Mouse (Mus musculus): ENCODE data around the gene Camkv. TPM values are rescaled to one million over a fixed set of nuclear protein-coding genes. Genes with fewer than 3 reads are reported as not detected.

Camkv gene
- polyA plus RNA-seq, 2 experiments = 0.10 TPM; not detected in 1

DNA sequence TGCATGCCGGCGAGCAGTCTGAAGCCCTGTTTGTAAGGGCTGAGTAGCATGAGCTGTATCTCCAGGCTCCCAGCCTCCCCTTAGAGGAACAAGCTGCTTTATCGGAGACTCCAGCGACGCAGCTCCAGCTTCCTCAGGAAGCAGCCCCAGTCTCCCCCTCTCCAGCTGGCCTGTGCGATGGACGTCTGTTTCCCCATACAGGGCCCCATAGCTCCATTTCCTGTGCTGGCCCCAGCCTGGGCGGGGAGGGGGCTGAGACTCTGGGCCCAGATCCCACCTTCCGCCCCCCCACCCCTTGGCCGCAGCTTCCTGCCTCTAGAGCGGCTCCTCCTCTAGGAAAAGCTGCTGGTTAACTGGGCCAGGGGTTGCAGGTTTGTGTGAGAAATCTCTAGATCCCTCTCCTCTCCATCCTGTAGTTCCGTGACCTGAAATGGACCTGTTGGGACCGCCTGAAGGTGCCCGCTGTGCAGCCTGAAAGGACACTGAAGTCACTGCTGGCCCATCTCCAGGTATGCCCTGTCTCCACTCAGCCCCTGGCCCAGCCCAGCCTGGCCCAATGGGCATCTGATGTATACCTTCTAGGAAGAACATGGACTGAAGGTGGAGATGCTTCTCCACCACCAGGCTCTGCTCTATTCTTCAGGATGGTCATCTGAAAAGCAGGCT, 47.3 kb downstream of the Camkv start, which contains the start of gene Gm20661:
TSS of gene Gm20661 (plus strand) at position 378 of the 666 bp plus-strand sequence.
- DNase-seq (ENCODE audit: low read depth in 3 of 3, low spot score in 3 of 3) = peak; percentile 85 to 88 (median 87)
- H3K27ac ChIP-seq = peak within 1 kb of the TSS; percentile 96
- TF ChIP-seq EP300 (IDR thresholded peaks at IDR 0.05; ENCODE audit: low read depth) (peak; percentile 93), CTCF (IDR thresholded peaks at IDR 0.05; ENCODE audit: low read depth) (no peak)
- peaks cover 54 to 65% of the 10 kb centered on the region in 2 experiments for H3K4me1 ChIP-seq (replicated peaks; ENCODE audit: control insufficient read depth in 2 of 2, insufficient read depth in 2 of 2, low read length in 1 of 2)
- peaks cover 65% of the 10 kb centered on the region for H3K36me3 ChIP-seq (replicated peaks; ENCODE audit: control insufficient read depth, insufficient read depth, low read depth)
- H3K9ac ChIP-seq (replicated peaks) = peak within 1 kb of the TSS; percentile 86
- ATAC-seq (ENCODE audit: insufficient read depth) = peak; percentile 75
- WGBS (ENCODE audit: insufficient replicate concordance) = 10% methylated on average over 14 of the region's 14 CpGs
- H3K27me3 ChIP-seq (ENCODE audit: control insufficient read depth, insufficient read depth, low read length) = no peaks in the 10 kb centered on the region; the same call in 1 of the 2 replicates
- H3K4me2 ChIP-seq (ENCODE audit: low read depth) = peak within 1 kb of the TSS; percentile 92
- no peaks in the 10 kb centered on the region for H3K9me3 ChIP-seq (ENCODE audit: control insufficient read depth, low read length)
- H3K4me3 ChIP-seq (ENCODE audit: insufficient read depth in 1 of 2, low read depth in 2 of 2, low read length in 2 of 2) = peak within 1 kb of the TSS; percentile 84 to 86

GRCm38 (mm10) chr9:107983421-107983890, 48.0 kb downstream of the Camkv start:
- Histone ChIP-seq H3K9me3 (ENCODE audit: control insufficient read depth, low read length) (no peaks in the 10 kb centered on the region), H3K4me2 (ENCODE audit: low read depth) (peak overlapping the region; percentile 92), H3K9ac (replicated peaks) (peak overlapping the region; percentile 86), H3K27me3 (ENCODE audit: control insufficient read depth, insufficient read depth, low read length) (no peaks in the 10 kb centered on the region; the same call in 1 of the 2 replicates), H3K4me1 (replicated peaks; ENCODE audit: control insufficient read depth in 2 of 2, insufficient read depth in 2 of 2, low read length in 1 of 2) (peaks cover 54 to 61% of the 10 kb centered on the region in 2 experiments), H3K36me3 (replicated peaks; ENCODE audit: control insufficient read depth, insufficient read depth, low read depth) (peaks cover 58% of the 10 kb centered on the region), H3K27ac (peak overlapping the region; percentile 96), H3K4me3 (ENCODE audit: insufficient read depth in 1 of 2, low read depth in 2 of 2, low read length in 2 of 2) (peak overlapping the region; percentile 84 to 86)
- TF ChIP-seq EP300 (IDR thresholded peaks at IDR 0.05; ENCODE audit: low read depth) (no peak), CTCF (IDR thresholded peaks at IDR 0.05; ENCODE audit: low read depth) (no peak)
- DNase-seq (ENCODE audit: low read depth in 3 of 3, low spot score in 3 of 3) (no peak), ATAC-seq (ENCODE audit: insufficient read depth) (no peak)
- 8% methylated on average over 4 of the region's 4 CpGs for WGBS (ENCODE audit: insufficient replicate concordance)

DNA sequence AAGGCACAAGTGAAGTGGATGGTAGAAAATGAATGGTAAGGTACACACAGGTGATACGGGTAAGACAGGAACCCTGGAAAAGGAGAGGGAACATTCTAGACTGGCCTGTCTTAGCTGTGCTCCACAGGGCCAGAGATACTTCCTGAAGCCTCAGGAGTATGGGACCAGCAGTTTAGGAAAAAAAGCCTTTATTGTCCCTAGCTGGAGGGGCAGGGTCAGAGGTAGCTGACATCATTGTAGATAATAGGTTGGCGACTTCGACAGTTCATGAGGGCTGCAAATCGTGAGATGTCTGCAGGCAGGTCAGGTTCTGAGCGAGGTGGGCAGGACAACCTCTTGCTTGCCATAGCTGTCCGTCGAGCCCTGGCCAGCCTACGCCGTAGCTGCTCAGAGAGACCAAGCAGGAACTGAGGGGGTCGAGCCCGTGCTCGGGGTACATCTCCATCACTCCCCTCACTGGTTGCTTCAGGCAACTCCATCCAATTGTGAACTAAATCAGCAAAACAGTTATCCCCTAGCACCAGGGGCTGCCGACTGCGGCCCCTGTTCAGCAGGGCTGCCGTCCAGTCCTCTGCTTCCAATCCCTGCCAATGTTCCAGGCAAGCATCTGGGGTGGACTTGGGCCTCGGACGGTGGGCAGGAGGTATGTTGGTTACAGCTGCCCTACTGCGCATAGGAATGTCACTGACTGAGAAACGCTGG, 48.7 kb downstream of the Camkv start:
- Histone ChIP-seq H3K4me3 (ENCODE audit: insufficient read depth in 1 of 2, low read depth in 2 of 2, low read length in 2 of 2) (peak overlapping the region; percentile 84 to 86), H3K4me2 (ENCODE audit: low read depth) (peak overlapping the region; percentile 92), H3K27me3 (ENCODE audit: control insufficient read depth, insufficient read depth, low read length) (no peaks in the 10 kb centered on the region; the same call in 1 of the 2 replicates), H3K36me3 (replicated peaks; ENCODE audit: control insufficient read depth, insufficient read depth, low read depth) (peaks cover 51% of the 10 kb centered on the region), H3K9ac (replicated peaks) (peak overlapping the region; percentile 86), H3K9me3 (ENCODE audit: control insufficient read depth, low read length) (no peaks in the 10 kb centered on the region), H3K27ac (peak overlapping the region; percentile 96), H3K4me1 (replicated peaks; ENCODE audit: control insufficient read depth in 2 of 2, insufficient read depth in 2 of 2, low read length in 1 of 2) (peaks cover 53 to 58% of the 10 kb centered on the region in 2 experiments)
- peak; percentile 11; the same call in 1 of the 2 replicates for TF ChIP-seq CTCF (IDR thresholded peaks at IDR 0.05; ENCODE audit: low read depth)
- no peak for TF ChIP-seq EP300 (IDR thresholded peaks at IDR 0.05; ENCODE audit: low read depth)
- 23% methylated on average over 19 of the region's 19 CpGs for WGBS (ENCODE audit: insufficient replicate concordance)
- ATAC-seq (ENCODE audit: insufficient read depth) = no peak
- DNase-seq (ENCODE audit: low read depth in 3 of 3, low spot score in 3 of 3) = no peak

- no peak for ATAC-seq (ENCODE audit: insufficient read depth)
- no peak for DNase-seq (ENCODE audit: low read depth in 3 of 3, low spot score in 3 of 3)
- Histone ChIP-seq H3K9ac (replicated peaks) (peak overlapping the region; percentile 86), H3K9me3 (ENCODE audit: control insufficient read depth, low read length) (no peaks in the 10 kb centered on the region), H3K4me1 (replicated peaks; ENCODE audit: control insufficient read depth in 2 of 2, insufficient read depth in 2 of 2, low read length in 1 of 2) (peaks cover 49 to 54% of the 10 kb centered on the region in 2 experiments), H3K27ac (peak overlapping the region; percentile 96), H3K36me3 (replicated peaks; ENCODE audit: control insufficient read depth, insufficient read depth, low read depth) (peaks cover 46% of the 10 kb centered on the region), H3K27me3 (ENCODE audit: control insufficient read depth, insufficient read depth, low read length) (no peaks in the 10 kb centered on the region; the same call in 1 of the 2 replicates), H3K4me3 (ENCODE audit: insufficient read depth in 1 of 2, low read depth in 2 of 2, low read length in 2 of 2) (peak overlapping the region; percentile 84 to 86), H3K4me2 (ENCODE audit: low read depth) (peak overlapping the region; percentile 92)
- WGBS (ENCODE audit: insufficient replicate concordance) = 6% methylated on average over 9 of the region's 9 CpGs
- no peak for TF ChIP-seq CTCF (IDR thresholded peaks at IDR 0.05; ENCODE audit: low read depth)
These were observed 49.2 kb downstream of the Camkv start for GRCm38 (mm10) chr9:107984754-107985055.
